8 mouse cellular contexts compared by ENCODE assay signal in the genomic region with DNA sequence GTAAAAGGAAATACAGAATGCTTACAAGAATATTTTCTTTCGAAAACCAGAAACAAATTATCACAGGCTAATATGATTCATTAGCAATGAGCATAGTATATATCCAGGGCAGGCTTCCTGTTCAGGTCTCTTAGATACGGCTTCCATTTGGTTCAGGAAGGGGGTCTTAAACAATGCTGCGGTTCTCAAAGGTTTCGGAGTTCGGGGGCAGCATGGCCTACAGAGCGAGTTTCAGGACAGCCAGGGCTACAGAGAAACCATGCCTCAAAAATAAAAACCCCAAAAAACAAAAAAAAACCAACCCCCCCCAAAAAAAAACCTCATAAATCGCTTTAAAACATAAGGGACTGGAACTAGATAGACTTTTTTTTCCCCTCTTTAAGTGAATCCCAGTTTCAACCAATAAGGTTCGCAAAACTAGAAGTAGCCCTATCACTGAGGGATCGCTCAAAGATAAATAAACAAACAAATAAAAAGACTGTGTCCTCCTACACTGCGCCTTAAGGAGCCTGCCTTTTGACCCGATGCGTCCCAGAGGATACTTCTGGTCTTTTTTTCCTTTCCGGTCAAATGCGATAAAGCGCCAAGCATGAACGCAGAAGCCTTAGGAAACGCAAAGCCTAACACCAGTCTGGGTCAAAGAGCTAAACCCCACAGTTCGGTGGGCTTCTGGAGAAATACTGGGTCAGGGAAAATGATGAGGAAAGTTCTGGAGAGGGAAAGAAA. TPM values are rescaled to one million over a fixed set of nuclear protein-coding genes. Genes with fewer than 3 reads are reported as not detected.
A peak's percentile ranks its signal among the peaks of the same experiment; 100 is the strongest.
DNase-seq lines count a peak whose midpoint lies in the region; ATAC-seq and TF ChIP-seq lines count a peak whose summit lies in the region.

No protein-coding gene starts in this region.

- TF ChIP-seq CTCF in gastrocnemius, adult 2 months (IDR thresholded peaks at IDR 0.05) = no peak
- no peak for TF ChIP-seq CTCF in C2C12 (IDR thresholded peaks at IDR 0.05; ENCODE audit: control insufficient read depth, insufficient read depth, insufficient read length)

- intact Hi-C loops in gastrocnemius, adult 2 months (cut with DNase I) = loop anchor here (2.0 kb wide), 1 partner anchor 158 kb away; a partner anchor contains a TSS

- peak overlapping the region; percentile 76 for H3ac ChIP-seq in C2C12 (ENCODE audit: control insufficient read depth, insufficient read length, low read depth)

- no peak for ATAC-seq in embryonic facial prominence, embryonic 15.5 days (ENCODE audit: insufficient number of reproducible peaks, low FRiP score, low TSS enrichment, low read depth)
- no peak for ATAC-seq in limb, embryonic 15.5 days (ENCODE audit: insufficient number of reproducible peaks, low FRiP score, low TSS enrichment, low read depth)
- ATAC-seq in stomach, embryonic 15.5 days (ENCODE audit: insufficient read depth, low FRiP score, low read depth) = peak; percentile 0; the same call in 1 of the 2 replicates

- peaks cover 94% of the 10 kb centered on the region for H3K79me2 ChIP-seq in C2C12 (ENCODE audit: control insufficient read depth, insufficient read depth)

- H3K27ac ChIP-seq in gastrocnemius, adult 2 months = peak overlapping the region; percentile 99
- H3K27ac ChIP-seq in embryonic facial prominence, embryonic 15.5 days (replicated peaks) = peak overlapping the region; percentile 98
- peak overlapping the region; percentile 99 for H3K27ac ChIP-seq in limb, embryonic 15.5 days
- peak overlapping the region; percentile 99 for H3K27ac ChIP-seq in stomach, embryonic 15.5 days

- H3K4me1 ChIP-seq in embryonic facial prominence, embryonic 15.5 days = peaks cover 28% of the 10 kb centered on the region
- peaks cover 29% of the 10 kb centered on the region for H3K4me1 ChIP-seq in limb, embryonic 15.5 days
- peaks cover 20% of the 10 kb centered on the region; the same call in 1 of the 2 replicates for H3K4me1 ChIP-seq in stomach, embryonic 15.5 days

- peaks cover 31% of the 10 kb centered on the region for H3K36me3 ChIP-seq in C2C12 (ENCODE audit: control insufficient read depth, insufficient read depth)
- H3K36me3 ChIP-seq in embryonic facial prominence, embryonic 15.5 days = peaks cover 13% of the 10 kb centered on the region
- peaks cover 17% of the 10 kb centered on the region for H3K36me3 ChIP-seq in limb, embryonic 15.5 days
- peaks cover 11% of the 10 kb centered on the region; the same call in 1 of the 2 replicates for H3K36me3 ChIP-seq in stomach, embryonic 15.5 days

- H3K27me3 ChIP-seq in C2C12 (ENCODE audit: control insufficient read depth, insufficient read depth, insufficient read length) = no peaks in the 10 kb centered on the region
- H3K27me3 ChIP-seq in embryonic facial prominence, embryonic 15.5 days = no peaks in the 10 kb centered on the region
- no peaks in the 10 kb centered on the region for H3K27me3 ChIP-seq in limb, embryonic 15.5 days
- no peaks in the 10 kb centered on the region for H3K27me3 ChIP-seq in stomach, embryonic 15.5 days (replicated peaks)

- H3K79me3 ChIP-seq in C2C12 (ENCODE audit: low read depth) = peaks cover 77% of the 10 kb centered on the region

- peak overlapping the region; percentile 63 for H3K4me2 ChIP-seq in embryonic facial prominence, embryonic 15.5 days (replicated peaks)
- peak overlapping the region; percentile 49 for H3K4me2 ChIP-seq in limb, embryonic 15.5 days
- H3K4me2 ChIP-seq in stomach, embryonic 15.5 days = peak overlapping the region; percentile 65

- no peaks in the 10 kb centered on the region for H3K9me3 ChIP-seq in embryonic facial prominence, embryonic 15.5 days (replicated peaks)
- H3K9me3 ChIP-seq in limb, embryonic 15.5 days = no peaks in the 10 kb centered on the region
- no peaks in the 10 kb centered on the region for H3K9me3 ChIP-seq in stomach, embryonic 15.5 days

- WGBS in embryonic facial prominence, embryonic 15.5 days = under 1% methylated on average over 18 of the region's 18 CpGs
- WGBS in limb, embryonic 15.5 days = under 1% methylated on average over 18 of the region's 18 CpGs
- WGBS in stomach, embryonic 15.5 days = under 1% methylated on average over 18 of the region's 18 CpGs

- peak overlapping the region; percentile 82 for H3K9ac ChIP-seq in embryonic facial prominence, embryonic 15.5 days
- H3K9ac ChIP-seq in limb, embryonic 15.5 days = peak overlapping the region; percentile 76
- H3K9ac ChIP-seq in stomach, embryonic 15.5 days = peak overlapping the region; percentile 71

- DNase-seq in gastrocnemius, adult 2 months = no peak
- no peak for DNase-seq in gastrocnemius, postnatal 10 days
- DNase-seq in frontal cortex, adult 2 months (ENCODE audit: extremely low spot score in 1 of 2, low spot score in 1 of 2) = no peak
- no peak for DNase-seq in layer of hippocampus, postnatal 10 days (ENCODE audit: low spot score in 2 of 2)

- peak overlapping the region; percentile 75 for H3K4me3 ChIP-seq in gastrocnemius, adult 2 months
- peak overlapping the region; percentile 62 for H3K4me3 ChIP-seq in C2C12 (ENCODE audit: insufficient read depth, poor library complexity, severe bottlenecking)
- H3K4me3 ChIP-seq in embryonic facial prominence, embryonic 15.5 days (replicated peaks) = peak overlapping the region; percentile 74
- H3K4me3 ChIP-seq in limb, embryonic 15.5 days = peak overlapping the region; percentile 68
- H3K4me3 ChIP-seq in stomach, embryonic 15.5 days (replicated peaks) = peak overlapping the region; percentile 74

TF ChIP-seq in C2C12, 6 proteins besides CTCF, POLR2A, EP300 and RAD21:
- TF ChIP-seq MYOG (IDR thresholded peaks at IDR 0.05; ENCODE audit: control insufficient read depth, extremely low read depth, insufficient read length) = no peak

RNA-seq across cellular contexts. Expression of a gene that starts 0.7 kb away (rescaled TPM):
- total RNA-seq in gastrocnemius, adult 2 months (2021) = 10 to 100 TPM; 39.4 to 41.2 TPM
- 10 to 100 TPM; 48.7 to 64.9 TPM for total RNA-seq in gastrocnemius, postnatal 10 days (2021)
- 16.4 TPM for polyA plus RNA-seq in C2C12 (2012; fragmentation: generic; extraction: Trizol)
- 111 and 113 TPM in 2 replicates for polyA plus RNA-seq in embryonic facial prominence, embryonic 15.5 days (2015; fragmentation: Nextera tagmentation; extraction: Ambion mirVana)
- 109 and 111 TPM in 2 replicates for polyA plus RNA-seq in limb, embryonic 15.5 days (2015; fragmentation: Nextera tagmentation; extraction: Ambion mirVana)
- polyA plus RNA-seq in stomach, embryonic 15.5 days (2015; fragmentation: Nextera tagmentation; extraction: Ambion mirVana) = 111 and 117 TPM in 2 replicates
- 105 and 129 TPM in 2 replicates for polyA plus RNA-seq in frontal cortex, adult 2 months (2012; rRNA removed)
- 10 to 100 TPM; 97.3 to 98.7 TPM for total RNA-seq in layer of hippocampus, postnatal 10 days (2021)

RNA-seq across cellular contexts. Expression of a gene that starts 1.0 kb away (rescaled TPM):
- not detected for total RNA-seq in gastrocnemius, adult 2 months (2021)
- 1 to 10 TPM; 5.2 to 5.9 TPM for total RNA-seq in gastrocnemius, postnatal 10 days (2021)
- polyA plus RNA-seq in C2C12 (2012; fragmentation: generic; extraction: Trizol) = 15.1 TPM
- 19.8 and 19.9 TPM in 2 replicates for polyA plus RNA-seq in embryonic facial prominence, embryonic 15.5 days (2015; fragmentation: Nextera tagmentation; extraction: Ambion mirVana)
- polyA plus RNA-seq in limb, embryonic 15.5 days (2015; fragmentation: Nextera tagmentation; extraction: Ambion mirVana) = 20.1 and 21.0 TPM in 2 replicates
- polyA plus RNA-seq in stomach, embryonic 15.5 days (2015; fragmentation: Nextera tagmentation; extraction: Ambion mirVana) = 22.7 and 24.9 TPM in 2 replicates
- polyA plus RNA-seq in frontal cortex, adult 2 months (2012; rRNA removed) = 0.60 and 0.78 TPM in 2 replicates
- 1 to 10 TPM; 4.5 to 4.9 TPM for total RNA-seq in layer of hippocampus, postnatal 10 days (2021)

RNA-seq across cellular contexts. Expression of a gene that starts 27.6 kb away (rescaled TPM):
- 10 to 100 TPM; 17.1 to 22.0 TPM for total RNA-seq in gastrocnemius, adult 2 months (2021)
- total RNA-seq in gastrocnemius, postnatal 10 days (2021) = 10 to 100 TPM; 26.6 to 33.2 TPM
- 16.7 TPM for polyA plus RNA-seq in C2C12 (2012; fragmentation: generic; extraction: Trizol)
- polyA plus RNA-seq in embryonic facial prominence, embryonic 15.5 days (2015; fragmentation: Nextera tagmentation; extraction: Ambion mirVana) = 66.6 and 73.6 TPM in 2 replicates
- 62.3 and 62.7 TPM in 2 replicates for polyA plus RNA-seq in limb, embryonic 15.5 days (2015; fragmentation: Nextera tagmentation; extraction: Ambion mirVana)
- 65.8 and 73.7 TPM in 2 replicates for polyA plus RNA-seq in stomach, embryonic 15.5 days (2015; fragmentation: Nextera tagmentation; extraction: Ambion mirVana)
- polyA plus RNA-seq in frontal cortex, adult 2 months (2012; rRNA removed) = 56.0 and 61.6 TPM in 2 replicates
- 10 to 100 TPM; 50.5 to 50.7 TPM for total RNA-seq in layer of hippocampus, postnatal 10 days (2021)
